Mouse (Mus musculus) cortical plate, adult 2 months (tissue): Measurements from ENCODE around the gene Patl2.

Experiments
- CTCF ChIP-seq: fragments of 200-500 bp; IDR thresholded peaks from 2 replicates; pipeline ENCODE4 v1.5.1; 2011; ENCODE audit warnings: mild to moderate bottlenecking, control low read depth, low read length; ENCODE audit not compliant: insufficient read depth; ENCODE audit errors: extremely low read depth
- POLR2A ChIP-seq: fragments of 200-500 bp; IDR thresholded peaks from 2 replicates; pipeline ENCODE4 v1.6.1; 2011; ENCODE audit warnings: mild to moderate bottlenecking, low read length, control low read depth; ENCODE audit not compliant: insufficient read depth; ENCODE audit errors: extremely low read depth

GRCm38 (mm10) chr2:122108101-122108500, 77.9 kb downstream of the Patl2 start:
- no peak for TF ChIP-seq CTCF
- TF ChIP-seq POLR2A, result no peak
